Mouse (Mus musculus) heart, adult 2 months (tissue): ENCODE measurements around the gene Trappc2l.

Experiments
- CTCF ChIP-seq: fragments of 200-600 bp; IDR thresholded peaks from 2 replicates; pipeline ENCODE4 v1.8.1; 2022; ENCODE audit warnings: antibody characterized with exemption, mild to moderate bottlenecking, moderate library complexity
- EP300 ChIP-seq: fragments of 200-500 bp; IDR thresholded peaks from 2 replicates; pipeline ENCODE4 v1.6.1; 2011; ENCODE audit warnings: low read depth, low read length, control low read depth; ENCODE audit not compliant: insufficient read depth

- TF ChIP-seq EP300 (no peak), CTCF (no peak)
Observed at GRCm38 (mm10) chr8:122577116-122577515, 34.3 kb upstream of the Trappc2l start.
